ENCODE assay signal across 24 mouse cellular contexts in the genomic region with DNA sequence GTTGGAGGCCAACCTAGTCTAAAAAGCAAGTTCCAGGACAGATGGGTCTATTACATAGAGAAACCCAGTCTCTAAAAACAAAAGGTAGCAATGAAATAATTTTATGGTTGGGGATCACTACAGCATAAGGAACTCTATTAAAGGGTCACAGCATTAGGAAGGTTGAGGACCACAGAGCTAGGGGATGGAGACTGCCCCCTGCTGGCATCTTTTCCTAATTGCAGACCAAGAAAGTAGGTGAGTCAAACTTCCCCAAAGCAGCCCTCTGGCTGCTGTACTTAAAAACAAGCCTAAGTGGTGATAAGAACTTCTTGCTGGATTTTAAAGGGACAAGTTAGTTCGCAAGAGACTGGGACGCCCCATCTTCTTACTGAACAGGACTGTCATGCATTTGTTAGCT. TPM values are rescaled to one million over a fixed set of nuclear protein-coding genes. Genes with fewer than 3 reads are reported as not detected.
DNase-seq lines count a peak whose midpoint lies in the region; ATAC-seq and TF ChIP-seq lines count a peak whose summit lies in the region.
"Had no signal": no experiment of that assay in that cellular context is flagged by ENCODE, and none has a peak within 500 bp of the region (broad histone marks: within the 10 kb centered on the region; RNA-seq: fewer than 3 reads in every experiment).

No protein-coding gene starts in this region.

- H3K4me1 ChIP-seq in heart, postnatal 0 days (ENCODE audit: control insufficient read depth, insufficient read depth), result no peaks in the 10 kb centered on the region
- H3K4me1 ChIP-seq in liver, embryonic 14.5 days (replicated peaks; ENCODE audit: control insufficient read depth in 2 of 2, insufficient read depth in 2 of 2, low read length in 1 of 2), result no peaks in the 10 kb centered on the region
- H3K4me1 ChIP-seq in liver, embryonic 12.5 days, result no peaks in the 10 kb centered on the region
- no peaks in the 10 kb centered on the region for H3K4me1 ChIP-seq in cortical plate, adult 2 months (ENCODE audit: control insufficient read depth, insufficient read depth, low read length)
- H3K4me1 ChIP-seq: forebrain, embryonic 13.5 days; limb, embryonic 13.5 days; megakaryocyte, embryonic 14.5 days; neural tube, embryonic 13.5 days had no signal

- no peak for TF ChIP-seq POLR2A in cortical plate, adult 2 months (IDR thresholded peaks at IDR 0.05; ENCODE audit: extremely low read depth, insufficient read depth, low read length)

- DNase-seq in heart, postnatal 0 days (ENCODE audit: low spot score), result no peak
- DNase-seq in heart, postnatal 14 days, result no peak
- DNase-seq in liver, embryonic 14.5 days (ENCODE audit: low read depth in 3 of 3, low spot score in 3 of 3), result no peak
- DNase-seq in A20 (ENCODE audit: low read depth, low spot score), result peak; percentile 45
- no peak for DNase-seq in thymus, postnatal 25 days
- DNase-seq in neural tube, embryonic 10.5 days (ENCODE audit: extremely low spot score, low spot score), result no peak
- DNase-seq: adrenal gland, adult 2 months; cerebellum, adult 11 months; gastrocnemius, postnatal 36 days had no signal

- ATAC-seq in heart, postnatal 0 days (ENCODE audit: insufficient read depth, low read depth), result no peak
- ATAC-seq in liver, embryonic 14.5 days (ENCODE audit: insufficient read depth), result no peak
- ATAC-seq in liver, embryonic 12.5 days, result no peak
- ATAC-seq: forebrain, embryonic 13.5 days; inflammation-experienced regulatory T-cells, adult 6 months had no signal

- H3K4me2 ChIP-seq in heart, postnatal 0 days (ENCODE audit: low read depth, low read length), result no peak overlapping the region
- H3K4me2 ChIP-seq in liver, embryonic 14.5 days (ENCODE audit: low read depth), result no peak overlapping the region
- H3K4me2 ChIP-seq in liver, embryonic 12.5 days, result no peak overlapping the region
- H3K4me2 ChIP-seq: forebrain, embryonic 13.5 days; heart, embryonic 11.5 days; limb, embryonic 13.5 days; neural tube, embryonic 13.5 days had no signal

- TF ChIP-seq CTCF in heart, postnatal 0 days (IDR thresholded peaks at IDR 0.05; ENCODE audit: low read depth), result peak; percentile 17; the same call in 1 of the 2 replicates
- peak; percentile 37; the same call in 1 of the 2 replicates for TF ChIP-seq CTCF in liver, embryonic 14.5 days (IDR thresholded peaks at IDR 0.05; ENCODE audit: low read depth)
- 0 out of 2 replicates have a peak, but pooled peaks have one; percentile 9 for TF ChIP-seq CTCF in cortical plate, adult 2 months (IDR thresholded peaks at IDR 0.05; ENCODE audit: extremely low read depth, insufficient read depth, low read length)

- peaks cover 90% of the 10 kb centered on the region for H3K27me3 ChIP-seq in heart, postnatal 0 days (ENCODE audit: control insufficient read depth, insufficient read depth, low read length)
- H3K27me3 ChIP-seq in liver, embryonic 14.5 days (ENCODE audit: control insufficient read depth, insufficient read depth, low read length), result peaks cover 32% of the 10 kb centered on the region
- peaks cover 93% of the 10 kb centered on the region for H3K27me3 ChIP-seq in liver, embryonic 12.5 days (replicated peaks)

- H3K27ac ChIP-seq in heart, postnatal 0 days (ENCODE audit: low read depth), result no peak overlapping the region
- no peak overlapping the region for H3K27ac ChIP-seq in liver, embryonic 14.5 days
- H3K27ac ChIP-seq in liver, embryonic 12.5 days, result no peak overlapping the region
- H3K27ac ChIP-seq in cortical plate, adult 2 months (ENCODE audit: insufficient read depth, low read length), result no peak overlapping the region
- H3K27ac ChIP-seq: forebrain, embryonic 13.5 days; limb, embryonic 13.5 days; neural tube, embryonic 13.5 days had no signal

- intact Hi-C loops in heart, postnatal 14 days (cut with DNase I), result no loop called here

- H3K4me3 ChIP-seq in heart, postnatal 0 days (ENCODE audit: low read depth, low read length), result no peak overlapping the region
- H3K4me3 ChIP-seq in liver, embryonic 14.5 days (ENCODE audit: insufficient read depth in 1 of 2, low read depth in 2 of 2, low read length in 2 of 2), result no peak overlapping the region
- no peak overlapping the region for H3K4me3 ChIP-seq in liver, embryonic 12.5 days
- H3K4me3 ChIP-seq in cortical plate, adult 2 months (ENCODE audit: insufficient read depth, low read length), result no peak overlapping the region
- H3K4me3 ChIP-seq: forebrain, embryonic 13.5 days; limb, embryonic 13.5 days; megakaryocyte, embryonic 14.5 days; neural tube, embryonic 13.5 days had no signal

- H3K9ac ChIP-seq in heart, postnatal 0 days (replicated peaks; ENCODE audit: low read depth, low read length), result no peak overlapping the region
- H3K9ac ChIP-seq in liver, embryonic 14.5 days (replicated peaks), result no peak overlapping the region
- no peak overlapping the region for H3K9ac ChIP-seq in liver, embryonic 12.5 days
- H3K9ac ChIP-seq: forebrain, embryonic 13.5 days; limb, embryonic 13.5 days; neural tube, embryonic 13.5 days had no signal

- no peaks in the 10 kb centered on the region for H3K9me3 ChIP-seq in heart, postnatal 0 days (replicated peaks; ENCODE audit: control insufficient read depth, low read length)
- no peaks in the 10 kb centered on the region for H3K9me3 ChIP-seq in liver, embryonic 14.5 days (ENCODE audit: control insufficient read depth, low read length)
- H3K9me3 ChIP-seq in liver, embryonic 12.5 days (replicated peaks), result no peaks in the 10 kb centered on the region
- H3K9me3 ChIP-seq: forebrain, embryonic 13.5 days; limb, embryonic 13.5 days; neural tube, embryonic 13.5 days had no signal

- WGBS in heart, postnatal 0 days, result 35% methylated on average over 2 of the region's 2 CpGs
- 35% methylated on average over 2 of the region's 2 CpGs for WGBS in liver, embryonic 14.5 days (ENCODE audit: insufficient replicate concordance)
- WGBS in liver, embryonic 12.5 days (ENCODE audit: insufficient replicate concordance), result 42% methylated on average over 2 of the region's 2 CpGs

- no peak for TF ChIP-seq EP300 in heart, postnatal 0 days (IDR thresholded peaks at IDR 0.05; ENCODE audit: low read depth)
- TF ChIP-seq EP300 in liver, embryonic 14.5 days (IDR thresholded peaks at IDR 0.05; ENCODE audit: low read depth), result no peak

- H3K36me3 ChIP-seq in heart, postnatal 0 days (replicated peaks; ENCODE audit: control insufficient read depth, insufficient read depth, low read length), result no peaks in the 10 kb centered on the region
- H3K36me3 ChIP-seq in liver, embryonic 14.5 days (replicated peaks; ENCODE audit: control insufficient read depth, insufficient read depth, low read depth), result no peaks in the 10 kb centered on the region
- H3K36me3 ChIP-seq in liver, embryonic 12.5 days, result no peaks in the 10 kb centered on the region
- H3K36me3 ChIP-seq: limb, embryonic 13.5 days; neural tube, embryonic 13.5 days had no signal

RNA-seq across cellular contexts. Expression of a gene that starts 9.8 kb away (rescaled TPM):
- total RNA-seq in heart, postnatal 0 days (2014; rRNA removed; ENCODE audit: low replicate concordance), result not detected in 2 replicates
- not detected in 2 replicates for polyA plus RNA-seq in heart, postnatal 0 days (2015; fragmentation: Nextera tagmentation; extraction: Ambion mirVana)
- total RNA-seq in heart, postnatal 14 days (2021), result not detected
- polyA plus RNA-seq in liver, embryonic 14.5 days (2012; rRNA removed), result not detected in 2 replicates
- not detected in 2 replicates for polyA plus RNA-seq in liver, embryonic 14.5 days (2014; fragmentation: Nextera tagmentation; extraction: Ambion mirVana)
- 0.32 TPM in 1 of 2 replicates, not detected in the other for polyA plus RNA-seq in liver, embryonic 12.5 days (2016; fragmentation: Nextera tagmentation; extraction: Ambion mirVana)
- polyA plus RNA-seq in cortical plate, adult 2 months (2012; rRNA removed), result not detected in 2 replicates
- total RNA-seq: adrenal gland, adult 2 months; gastrocnemius, postnatal 36 days; heart, postnatal 4 days; left cerebral cortex, postnatal 10 days; MEL; monocyte, adult 5-6 weeks had no signal
- polyA plus RNA-seq: adrenal gland, adult 2 months; forebrain, embryonic 13.5 days; heart, embryonic 11.5 days; inflammation-experienced regulatory T-cells, adult 6 months; kidney, embryonic 16.5 days; lung, embryonic 16.5 days; spleen, adult 2 months had no signal
